Mouse (Mus musculus) midbrain, embryonic 11.5 days (tissue): ENCODE measurements around the gene Naga. TPM values are rescaled to one million over a fixed set of nuclear protein-coding genes. Genes with fewer than 3 reads are reported as not detected.
A peak's percentile ranks its signal among the peaks of the same experiment; 100 is the strongest.

ENCODE experiments used
- ATAC-seq: fragments of 200-750 bp; cut with Nextera tagmentation; 2 replicates; pipeline ENCODE4 v1.8.0; 2017; ENCODE audit warnings: moderate TSS enrichment, moderate library complexity; ENCODE audit not compliant: low FRiP score
- DNase-seq: peaks from one replicate; pipeline ENCODE4 v3.0.0; 2015; ENCODE audit warnings: low spot score; ENCODE audit errors: missing footprints
- H3K27ac ChIP-seq: fragments of 300-500 bp; sonication (generic); 2 replicates; pipeline ENCODE4 v1.5.1; 2014; ENCODE audit warnings: low read depth, low read length
- H3K27me3 ChIP-seq: fragments of 300-500 bp; sonication (generic); 2 replicates; pipeline ENCODE4 v1.6.1; 2014; ENCODE audit warnings: mild to moderate bottlenecking, low read length, moderate library complexity, mixed read lengths; ENCODE audit not compliant: control insufficient read depth, insufficient read depth
- H3K36me3 ChIP-seq: fragments of 300-500 bp; sonication (generic); 2 replicates; pipeline ENCODE4 v1.6.1; 2014; ENCODE audit warnings: mild to moderate bottlenecking, low read length, moderate library complexity, mixed read lengths; ENCODE audit not compliant: control insufficient read depth, insufficient read depth
- H3K4me1 ChIP-seq: fragments of 300-500 bp; sonication (generic); 2 replicates; pipeline ENCODE4 v1.6.1; 2014; ENCODE audit warnings: low read length; ENCODE audit not compliant: control insufficient read depth, insufficient read depth
- H3K4me2 ChIP-seq: fragments of 300-500 bp; sonication (generic); 2 replicates; pipeline ENCODE4 v1.6.1; 2014; ENCODE audit warnings: mild to moderate bottlenecking, moderate library complexity
- H3K4me3 ChIP-seq: fragments of 300-500 bp; sonication (generic); 2 replicates; pipeline ENCODE4 v1.5.1; 2014; ENCODE audit warnings: low read depth, low read length
- H3K9ac ChIP-seq: fragments of 300-500 bp; sonication (generic); 2 replicates; pipeline ENCODE4 v1.6.1; 2014; ENCODE audit warnings: low read length
- H3K9me3 ChIP-seq: fragments of 300-500 bp; sonication (generic); 2 replicates; pipeline ENCODE4 v1.6.1; 2016; ENCODE audit warnings: low read length; ENCODE audit not compliant: control insufficient read depth
- WGBS: fragments of 180-500 bp; shearing (Covaris S2); extraction: QIAGEN DNeasy Blood & Tissue Kit; methylation state at CpG from one replicate; pipeline ENCODE4 v1.1.7; 2014; 5-methylcytosine and 5-hydroxymethylcytosine counted together
- polyA plus RNA-seq: library from polyadenylated mRNA; unstranded; fragments of >200 nt; fragmentation: Nextera tagmentation; extraction: Ambion mirVana; gene quantifications from 2 replicates; pipeline ENCODE4 v1.2.1, GENCODE M21; 2014

The Naga gene
- 20.6 and 21.6 TPM in 2 replicates for polyA plus RNA-seq

DNA sequence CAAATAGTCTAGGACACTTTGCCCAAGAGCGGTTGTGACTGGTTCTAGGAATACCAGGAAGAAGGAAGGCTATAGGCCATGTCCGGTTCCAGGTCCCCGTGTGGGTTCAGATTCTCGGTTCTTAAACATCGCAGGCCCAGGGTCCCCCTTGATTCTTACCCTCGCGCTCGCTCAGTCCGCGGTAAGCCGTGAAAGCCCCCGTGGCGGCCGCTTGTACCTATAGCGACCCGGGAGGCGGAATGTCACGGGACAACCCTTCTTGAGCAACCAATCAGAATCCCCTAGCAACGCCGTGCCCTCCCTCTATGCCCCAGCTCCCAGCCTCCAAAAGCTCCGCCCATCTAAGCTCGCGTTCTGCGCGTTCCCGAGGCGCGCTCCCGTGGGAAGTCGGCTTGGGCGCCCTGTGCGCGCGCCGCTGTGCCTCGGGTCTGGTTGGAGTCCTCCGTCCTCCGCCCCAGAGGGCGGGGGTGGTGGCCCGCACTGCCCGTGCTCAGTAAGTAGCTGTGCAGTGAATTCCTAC, at the start of gene Naga, which contains the start of the genes Pheta2 and Smdt1:
Gene Naga (minus strand): TSS at position 333 of the 520 bp plus-strand sequence.
Gene Pheta2 (plus strand): TSS at position 350 of the 520 bp plus-strand sequence.
Gene Smdt1 (plus strand): TSS at position 367 of the 520 bp plus-strand sequence.
- peaks cover 16% of the 10 kb centered on the region for H3K27me3 ChIP-seq
- H3K4me2 ChIP-seq: peak within 1 kb of the TSS; percentile 47
- H3K9ac ChIP-seq: peak within 1 kb of the TSS; percentile 70
- WGBS: under 1% methylated on average over 41 of the region's 41 CpGs
- H3K9me3 ChIP-seq: no peaks in the 10 kb centered on the region
- DNase-seq (peak; percentile 100), ATAC-seq (peak; percentile 89)
- H3K4me3 ChIP-seq: peak within 1 kb of the TSS; percentile 50
- peaks cover 10% of the 10 kb centered on the region; the same call in 1 of the 2 replicates for H3K4me1 ChIP-seq
- peaks cover 10% of the 10 kb centered on the region for H3K36me3 ChIP-seq
- H3K27ac ChIP-seq: no peak within 1 kb of the TSS

DNA sequence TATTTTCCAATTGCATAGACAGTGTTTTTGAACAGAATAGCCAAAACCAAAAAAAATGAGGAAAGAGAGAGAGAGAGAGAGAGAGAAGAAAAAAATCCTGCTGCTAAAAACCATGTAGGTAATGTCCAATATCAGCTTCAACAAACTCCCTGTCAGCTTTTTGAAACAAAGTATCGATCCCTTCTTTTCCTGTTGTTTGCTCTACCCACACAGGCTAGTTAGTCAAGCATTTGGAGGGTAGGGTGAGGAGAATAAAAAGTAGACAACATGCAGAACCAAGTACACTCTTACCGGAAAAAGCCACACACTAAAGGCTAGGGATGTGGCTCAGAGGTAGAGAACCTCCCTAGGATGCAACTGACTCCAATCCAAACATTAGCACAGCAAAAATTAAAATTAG, 47.0 kb upstream of the Naga start:
- Histone ChIP-seq H3K4me2 (no peak overlapping the region), H3K9me3 (no peaks in the 10 kb centered on the region), H3K4me3 (no peak overlapping the region), H3K4me1 (peaks cover 3% of the 10 kb centered on the region), H3K27ac (no peak overlapping the region), H3K36me3 (no peaks in the 10 kb centered on the region), H3K9ac (no peak overlapping the region), H3K27me3 (no peaks in the 10 kb centered on the region)
- no peak for DNase-seq
- no peak for ATAC-seq
- 88% methylated on average over 2 of the region's 2 CpGs for WGBS

DNA sequence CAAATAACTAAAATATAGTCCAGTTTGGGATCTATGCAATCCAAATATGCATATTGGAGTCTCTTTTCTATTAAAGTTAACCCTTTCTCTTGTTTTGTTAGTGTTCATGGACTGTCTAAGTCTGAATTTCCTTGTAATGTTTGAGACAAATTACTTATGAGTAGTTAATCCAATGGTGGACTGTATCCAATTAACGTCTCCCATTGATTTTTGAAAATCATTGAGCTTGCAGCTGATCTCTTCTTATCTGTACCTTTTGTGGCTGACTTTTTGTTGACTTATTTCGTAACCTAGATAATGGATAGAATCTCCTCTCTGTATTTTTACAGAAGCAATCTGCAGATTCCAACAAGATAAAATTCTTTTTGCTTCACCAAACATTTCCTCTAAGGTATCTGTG, 43.7 kb upstream of the Naga start:
- no peak overlapping the region for H3K4me3 ChIP-seq
- H3K36me3 ChIP-seq: no peaks in the 10 kb centered on the region
- H3K4me2 ChIP-seq: no peak overlapping the region
- H3K27me3 ChIP-seq: no peaks in the 10 kb centered on the region
- H3K9ac ChIP-seq: no peak overlapping the region
- no peaks in the 10 kb centered on the region for H3K9me3 ChIP-seq
- DNase-seq (no peak), ATAC-seq (no peak)
- H3K4me1 ChIP-seq: peaks cover 12% of the 10 kb centered on the region
- H3K27ac ChIP-seq: no peak overlapping the region
- WGBS: 75% methylated on average over 2 of the region's 2 CpGs

DNA sequence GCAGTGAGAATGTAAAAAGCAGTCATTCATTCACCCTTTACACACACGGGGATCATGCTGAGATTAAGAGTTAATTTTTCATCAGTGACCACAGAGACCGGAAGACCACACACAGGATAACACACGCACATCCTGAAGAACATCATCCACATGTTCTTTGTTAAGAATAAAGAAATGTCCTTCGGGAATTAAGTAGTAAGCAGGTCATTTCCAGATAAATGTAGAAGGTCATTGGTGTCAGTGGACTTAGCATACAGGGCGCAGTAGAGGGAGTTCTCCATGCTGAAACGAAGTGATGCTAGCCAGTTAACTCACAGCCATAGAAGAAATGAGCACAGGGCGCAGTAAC, 42.0 kb upstream of the Naga start:
- peak overlapping the region; percentile 27; the same call in 1 of the 2 replicates for H3K4me3 ChIP-seq
- no peaks in the 10 kb centered on the region for H3K9me3 ChIP-seq
- peaks cover 12% of the 10 kb centered on the region for H3K4me1 ChIP-seq
- peak overlapping the region; percentile 51 for H3K4me2 ChIP-seq
- no peak overlapping the region for H3K9ac ChIP-seq
- no peak overlapping the region for H3K27ac ChIP-seq
- no peaks in the 10 kb centered on the region for H3K36me3 ChIP-seq
- no peaks in the 10 kb centered on the region for H3K27me3 ChIP-seq
- 28% methylated on average over 7 of the region's 7 CpGs for WGBS
- no peak for ATAC-seq
- no peak for DNase-seq

DNA sequence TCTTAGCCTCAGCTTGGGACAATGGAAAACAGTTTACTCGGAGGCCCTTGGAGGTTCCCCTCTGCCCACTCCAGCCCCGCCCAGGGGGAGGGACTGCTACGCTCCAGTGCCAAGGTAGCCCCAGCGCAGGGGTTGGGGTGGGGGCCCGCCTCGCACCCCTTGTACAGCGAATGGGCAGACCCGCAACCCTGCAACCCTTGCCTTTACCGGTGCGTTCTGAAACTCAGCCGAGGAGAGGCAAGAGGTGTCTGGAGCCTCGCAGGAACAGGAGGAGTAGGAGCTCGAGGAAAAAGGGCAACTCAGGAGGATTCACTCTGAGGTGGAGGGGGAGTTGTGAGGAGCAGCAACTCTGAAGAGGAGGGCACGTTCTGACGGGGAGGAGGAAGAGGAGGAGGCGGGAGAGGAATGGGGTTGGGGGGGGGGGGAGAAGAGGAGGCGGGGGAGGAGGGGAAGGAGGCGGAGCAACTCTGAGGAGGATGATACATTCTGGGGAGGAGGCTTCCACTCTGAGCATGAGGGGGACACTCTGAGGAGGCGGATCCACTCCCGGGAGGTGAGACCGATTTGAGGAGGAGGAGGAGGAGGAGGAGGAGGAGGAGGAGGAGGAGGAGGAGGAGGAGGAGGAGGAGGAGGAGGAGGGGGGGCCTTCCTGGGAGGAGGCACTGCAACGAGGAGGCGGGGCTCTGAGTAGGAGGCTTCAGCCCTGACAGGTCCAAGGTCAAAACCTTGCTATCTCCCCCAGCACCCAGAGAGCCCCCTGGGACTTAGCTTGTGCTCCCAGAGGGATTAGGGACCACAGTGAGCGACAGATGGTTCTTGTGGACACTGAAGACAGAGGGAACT, 41.4 kb upstream of the Naga start, which contains the start of gene Cyp2d22:
Gene Cyp2d22 (minus strand): TSS at position 390 of the 843 bp plus-strand sequence.
- Histone ChIP-seq H3K36me3 (no peaks in the 10 kb centered on the region), H3K27me3 (no peaks in the 10 kb centered on the region), H3K9ac (peak within 1 kb of the TSS; percentile 45), H3K27ac (peak within 1 kb of the TSS; percentile 8; the same call in 1 of the 2 replicates), H3K9me3 (no peaks in the 10 kb centered on the region), H3K4me2 (peak within 1 kb of the TSS; percentile 51), H3K4me3 (peak within 1 kb of the TSS; percentile 27), H3K4me1 (peaks cover 12% of the 10 kb centered on the region)
- ATAC-seq: peak; percentile 85
- DNase-seq: peak; percentile 94
- WGBS: 2% methylated on average over 18 of the region's 24 CpGs

DNA sequence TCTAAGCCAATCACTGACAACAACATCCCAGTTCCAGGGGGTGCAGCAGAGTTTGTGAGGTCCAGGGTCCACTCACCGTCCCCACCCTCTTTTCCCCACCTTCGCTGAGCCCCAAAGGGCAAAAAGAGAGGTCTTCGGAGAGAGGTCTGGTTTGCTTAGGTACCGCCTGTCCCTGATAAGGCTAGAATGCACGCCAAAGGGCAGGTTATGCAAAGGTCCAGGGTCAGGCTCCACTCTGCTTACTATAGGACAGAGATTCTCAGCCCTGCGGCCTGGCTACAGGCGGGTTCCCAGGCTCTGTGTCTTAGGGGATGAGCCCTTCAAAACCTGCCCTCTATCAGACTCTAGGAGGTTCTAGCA, 40.8 kb upstream of the Naga start:
- H3K27ac ChIP-seq: peak overlapping the region; percentile 8; the same call in 1 of the 2 replicates
- 15% methylated on average over 7 of the region's 7 CpGs for WGBS

DNA sequence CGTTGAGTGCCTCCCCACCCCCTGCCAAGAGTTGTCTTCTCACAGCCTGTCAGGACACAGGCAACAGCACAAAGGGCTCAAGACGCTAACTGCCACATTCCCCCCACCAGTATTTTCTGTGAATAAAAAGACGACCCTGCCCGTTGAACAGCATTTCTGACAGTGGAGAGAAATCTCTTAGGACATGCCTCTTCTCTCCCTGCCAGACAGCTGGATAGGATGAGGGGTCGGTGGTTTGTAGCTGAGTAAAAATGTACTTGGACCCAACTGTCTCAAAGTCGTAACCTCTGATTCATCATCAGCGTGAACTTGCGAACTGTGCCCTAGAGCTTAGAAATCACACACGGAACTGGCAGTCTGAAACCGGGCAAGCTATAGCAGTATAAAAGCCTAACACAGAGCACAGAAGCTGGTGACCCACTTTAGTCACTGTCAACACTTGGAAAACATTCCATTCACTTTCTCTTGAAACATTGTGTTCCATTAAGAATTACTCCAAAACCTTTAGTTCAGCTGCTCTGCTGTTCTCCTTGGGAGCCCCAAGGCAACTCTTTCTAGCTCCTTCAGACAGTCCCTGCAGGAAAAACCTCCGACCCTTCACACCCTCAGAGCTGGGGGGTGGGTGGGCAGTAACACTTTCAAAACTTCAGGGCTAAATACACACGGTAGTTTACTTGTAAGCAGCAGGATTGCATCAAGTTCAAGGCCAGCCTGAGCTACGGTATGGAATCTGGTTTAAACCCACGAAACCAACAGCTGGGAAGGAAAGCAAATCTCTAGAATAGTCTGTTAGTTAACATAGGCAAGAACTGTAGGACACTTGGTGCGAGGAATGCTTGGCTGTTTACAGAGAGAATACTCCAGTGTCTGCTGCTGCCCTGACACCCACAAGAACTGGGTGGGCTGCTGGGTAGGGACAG, 39.8 kb upstream of the Naga start:
- Histone ChIP-seq H3K4me3 (no peak overlapping the region), H3K9me3 (no peaks in the 10 kb centered on the region), H3K36me3 (no peaks in the 10 kb centered on the region), H3K9ac (no peak overlapping the region), H3K4me1 (peaks cover 12% of the 10 kb centered on the region), H3K27ac (no peak overlapping the region), H3K27me3 (no peaks in the 10 kb centered on the region), H3K4me2 (no peak overlapping the region)
- WGBS: 64% methylated on average over 15 of the region's 15 CpGs
- no peak for ATAC-seq
- no peak for DNase-seq

More for the DNA sequence above, 40.8 kb upstream of the Naga start:
- peaks cover 12% of the 10 kb centered on the region for H3K4me1 ChIP-seq
- no peaks in the 10 kb centered on the region for H3K36me3 ChIP-seq
- peak overlapping the region; percentile 51 for H3K4me2 ChIP-seq
- ATAC-seq (peak; percentile 50), DNase-seq (no peak)
- H3K4me3 ChIP-seq: peak overlapping the region; percentile 27; the same call in 1 of the 2 replicates
- no peaks in the 10 kb centered on the region for H3K27me3 ChIP-seq
- no peaks in the 10 kb centered on the region for H3K9me3 ChIP-seq
- H3K9ac ChIP-seq: peak overlapping the region; percentile 45; the same call in 1 of the 2 replicates

DNA sequence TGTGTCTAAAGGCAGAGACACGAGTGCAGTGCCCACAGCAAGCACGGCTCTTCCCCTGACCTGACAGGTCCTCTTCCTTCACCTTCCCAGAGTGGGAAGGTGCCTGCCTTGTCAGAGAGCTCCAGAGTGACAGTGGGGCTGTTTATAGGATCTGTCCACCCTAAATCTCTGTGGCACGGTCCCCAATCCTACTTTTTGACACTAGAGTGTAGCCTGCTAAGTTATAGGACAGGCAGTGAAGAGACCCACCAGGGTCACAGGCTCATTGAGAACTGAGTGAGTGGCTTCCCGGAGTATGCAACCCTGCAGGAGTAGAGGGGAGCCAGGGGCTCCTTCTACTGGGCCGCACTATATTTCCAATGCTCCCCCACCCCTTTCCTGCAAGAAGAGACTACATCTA, 39.0 kb upstream of the Naga start:
- H3K4me1 ChIP-seq: peaks cover 12% of the 10 kb centered on the region
- no peak overlapping the region for H3K9ac ChIP-seq
- DNase-seq (no peak), ATAC-seq (no peak)
- H3K36me3 ChIP-seq: no peaks in the 10 kb centered on the region
- H3K27ac ChIP-seq: no peak overlapping the region
- no peaks in the 10 kb centered on the region for H3K9me3 ChIP-seq
- H3K27me3 ChIP-seq: no peaks in the 10 kb centered on the region
- H3K4me3 ChIP-seq: no peak overlapping the region
- WGBS: 83% methylated on average over 5 of the region's 5 CpGs
- no peak overlapping the region for H3K4me2 ChIP-seq
